Mouse (Mus musculus) midbrain, embryonic 14.5 days (tissue): Measurements from ENCODE around the gene Dspp. TPM values are rescaled to one million over a fixed set of nuclear protein-coding genes. Genes with fewer than 3 reads are reported as not detected.

Experiments used
- ATAC-seq: fragments of 200-750 bp; cut with Nextera tagmentation; 2 replicates; pipeline ENCODE4 v1.8.0; 2017; ENCODE audit warnings: moderate number of reproducible peaks, moderate library complexity; ENCODE audit not compliant: low FRiP score, low TSS enrichment
- DNase-seq: peaks from one replicate; pipeline ENCODE4 v3.0.0-alpha.2; 2015
- H3K27ac ChIP-seq: fragments of 300-500 bp; sonication (generic); replicated peaks from 2 replicates; pipeline ENCODE4 v1.5.1; 2014; ENCODE audit warnings: mild to moderate bottlenecking, low read depth, low read length, moderate library complexity
- H3K27me3 ChIP-seq: fragments of 300-500 bp; sonication (generic); 2 replicates; pipeline ENCODE4 v1.6.1; 2014; ENCODE audit warnings: low read length, control low read depth, mixed read lengths; ENCODE audit not compliant: control insufficient read depth, insufficient read depth
- H3K36me3 ChIP-seq: fragments of 300-500 bp; sonication (generic); 2 replicates; pipeline ENCODE4 v1.6.1; 2014; ENCODE audit warnings: low read length, control low read depth; ENCODE audit not compliant: control insufficient read depth, insufficient read depth
- H3K4me1 ChIP-seq: fragments of 300-500 bp; sonication (generic); 2 replicates; pipeline ENCODE4 v1.6.1; 2014; ENCODE audit warnings: mild to moderate bottlenecking, antibody characterized with exemption, low read length, control low read depth; ENCODE audit not compliant: control insufficient read depth, insufficient read depth
- H3K4me2 ChIP-seq: fragments of 300-500 bp; sonication (generic); 2 replicates; pipeline ENCODE4 v1.6.1; 2014; ENCODE audit warnings: mild to moderate bottlenecking, low read length, moderate library complexity
- H3K4me3 ChIP-seq: fragments of 300-500 bp; sonication (generic); replicated peaks from 2 replicates; pipeline ENCODE4 v1.5.1; 2014; ENCODE audit warnings: low read depth, low read length
- H3K9ac ChIP-seq: fragments of 300-500 bp; sonication (generic); replicated peaks from 2 replicates; pipeline ENCODE4 v1.6.1; 2014; ENCODE audit warnings: mild to moderate bottlenecking, low read length, moderate library complexity
- H3K9me3 ChIP-seq: fragments of 300-500 bp; sonication (generic); 2 replicates; pipeline ENCODE4 v1.6.1; 2016; ENCODE audit warnings: low read length, control low read depth, mixed read lengths; ENCODE audit not compliant: control insufficient read depth
- WGBS: fragments of 180-500 bp; shearing (Covaris S2); extraction: QIAGEN DNeasy Blood & Tissue Kit; methylation state at CpG from one replicate; pipeline ENCODE4 v1.1.7; 2014; 5-methylcytosine and 5-hydroxymethylcytosine counted together
- polyA plus RNA-seq: library from polyadenylated mRNA; unstranded; fragments of >200 nt; fragmentation: Nextera tagmentation; extraction: Ambion mirVana; gene quantifications from 2 replicates; pipeline ENCODE4 v1.2.1, GENCODE M21; 2014

Gene Dspp
- polyA plus RNA-seq, 1 experiment from 2014 or later = not detected

DNA sequence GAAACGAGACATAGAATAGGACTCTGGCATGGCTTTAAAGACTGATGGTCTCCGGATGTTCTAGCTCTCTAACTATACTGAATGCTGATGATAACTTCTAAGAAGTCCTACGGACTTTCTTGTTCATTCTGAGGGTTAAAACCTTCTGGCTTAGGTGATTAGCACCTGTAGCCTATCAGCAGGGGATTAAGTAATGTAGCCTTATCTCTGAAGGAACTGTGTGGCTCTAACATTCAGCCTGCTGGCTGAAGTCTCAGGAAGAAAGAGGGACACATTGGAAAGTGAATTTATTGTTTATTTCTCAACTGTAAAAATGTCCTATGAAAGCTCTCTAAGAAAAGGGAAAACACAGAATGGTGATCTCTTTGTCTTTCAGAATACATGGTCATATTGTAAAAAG, 53.8 kb downstream of the Dspp start:
- Histone ChIP-seq H3K36me3 (no peaks in the 10 kb centered on the region), H3K4me1 (no peaks in the 10 kb centered on the region), H3K9ac (no peak overlapping the region), H3K27me3 (no peaks in the 10 kb centered on the region), H3K27ac (no peak overlapping the region), H3K4me3 (no peak overlapping the region), H3K4me2 (no peak overlapping the region), H3K9me3 (no peaks in the 10 kb centered on the region)
- ATAC-seq = no peak
- DNase-seq = no peak
- 87% methylated on average over 3 of the region's 3 CpGs for WGBS

DNA sequence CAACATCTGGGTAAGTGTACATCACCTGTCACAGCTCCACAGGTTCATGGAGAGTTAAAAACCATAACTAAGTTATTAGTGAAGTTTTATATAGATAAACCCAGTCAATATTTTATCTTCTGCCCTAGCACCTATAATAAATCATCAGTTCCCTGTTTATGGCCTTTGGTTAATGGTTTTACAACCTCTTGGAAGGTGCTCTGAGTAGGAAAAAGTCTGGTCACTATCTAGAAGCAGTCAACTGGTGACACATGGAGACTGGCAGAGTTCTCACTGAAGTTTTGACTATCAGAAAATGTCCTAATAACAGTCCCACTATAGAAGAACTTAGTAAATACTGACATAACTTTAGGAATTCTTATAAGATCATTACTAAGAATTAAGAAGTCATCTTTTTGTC, 54.2 kb downstream of the Dspp start:
- no peaks in the 10 kb centered on the region for H3K4me1 ChIP-seq
- H3K9ac ChIP-seq = no peak overlapping the region
- no peak overlapping the region for H3K4me3 ChIP-seq
- no peak for DNase-seq
- no peak overlapping the region for H3K4me2 ChIP-seq
- no peaks in the 10 kb centered on the region for H3K27me3 ChIP-seq
- H3K9me3 ChIP-seq = no peaks in the 10 kb centered on the region
- ATAC-seq = no peak
- no peaks in the 10 kb centered on the region for H3K36me3 ChIP-seq
- H3K27ac ChIP-seq = no peak overlapping the region

DNA sequence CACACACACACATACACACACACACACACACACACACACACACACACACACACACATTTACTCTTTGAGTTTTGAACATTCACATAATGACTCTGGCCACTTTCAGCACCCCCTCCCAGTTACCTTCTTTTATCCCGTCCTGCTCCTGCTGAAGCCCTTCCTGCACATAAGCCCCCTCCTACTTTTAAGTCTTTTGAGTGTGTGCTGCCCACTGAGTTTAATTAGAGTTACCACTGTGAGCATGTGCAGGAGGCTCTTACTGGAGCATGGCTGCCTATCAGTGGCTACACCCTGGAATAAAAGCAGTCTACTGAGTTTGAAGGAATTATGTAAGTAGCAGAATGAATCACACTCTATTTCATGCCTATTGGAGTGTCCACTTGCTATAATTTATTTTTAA, 58.0 kb downstream of the Dspp start:
- H3K36me3 ChIP-seq = no peaks in the 10 kb centered on the region
- no peaks in the 10 kb centered on the region for H3K4me1 ChIP-seq
- WGBS = 13% methylated on average over 1 of the region's 1 CpGs
- no peak overlapping the region for H3K9ac ChIP-seq
- ATAC-seq (no peak), DNase-seq (peak; percentile 3)
- no peak overlapping the region for H3K27ac ChIP-seq
- no peaks in the 10 kb centered on the region for H3K9me3 ChIP-seq
- H3K4me2 ChIP-seq = no peak overlapping the region
- no peaks in the 10 kb centered on the region for H3K27me3 ChIP-seq
- H3K4me3 ChIP-seq = no peak overlapping the region

Other genes with a start within 250 kb of the Dspp start
- gene Hsd17b13, start 193.3 kb upstream of the Dspp start, polyA plus RNA-seq = not detected in 2 replicates
- 1.7 and 1.8 TPM in 2 replicates for gene Hsd17b11, start 148.8 kb upstream of the Dspp start, polyA plus RNA-seq
- 56.0 and 56.1 TPM in 2 replicates for gene Nudt9, start 124.4 kb upstream of the Dspp start, polyA plus RNA-seq
- gene Gm17660, start 93.1 kb upstream of the Dspp start, polyA plus RNA-seq = not detected in 2 replicates
- gene Sparcl1, start 57.0 kb upstream of the Dspp start, polyA plus RNA-seq = 118 and 147 TPM in 2 replicates
- 0.50 and 0.66 TPM in 2 replicates for gene Dmp1, start 31.9 kb downstream of the Dspp start, polyA plus RNA-seq
- gene Ibsp, start 128.5 kb downstream of the Dspp start, polyA plus RNA-seq = not detected in 2 replicates
- not detected in 2 replicates for gene Mepe, start 154.6 kb downstream of the Dspp start, polyA plus RNA-seq